Mouse (Mus musculus) spleen, embryonic (tissue): ENCODE data around the gene Cntrob.

ENCODE experiments used
- CTCF ChIA-PET: fragments of 350-600 bp; sonication (Branson Sonifier 250); formaldehyde crosslinking; loops from one replicate; lab custom pipeline; 2022; lab: Charles Lee

The Cntrob gene

GRCm38 (mm10) chr11:69305291-69305690 lies 18.3 kb downstream of the Cntrob start:
- CTCF ChIA-PET: interaction anchor here (0.5 to 1.2 kb wide), 6 partner anchors 20 to 104 kb away, joined by 3 to 7 read pairs (median 4); no protein-coding TSS in a partner anchor

GRCm38 (mm10) chr11:69302817-69303216 lies 20.8 kb downstream of the Cntrob start:
- CTCF ChIA-PET: no interaction called here

- CTCF ChIA-PET: interaction anchor here (0.7 kb wide), 1 partner anchor 126 kb away, joined by 3 read pairs; no protein-coding TSS in a partner anchor
These were observed 25.3 kb downstream of the Cntrob start for GRCm38 (mm10) chr11:69298231-69298630.

- CTCF ChIA-PET: interaction anchor here (0.7 kb wide), 1 partner anchor 127 kb away, joined by 3 read pairs; no protein-coding TSS in a partner anchor
These were observed 25.8 kb downstream of the Cntrob start for GRCm38 (mm10) chr11:69297799-69298198.

- CTCF ChIA-PET: no interaction called here
These were observed 28.3 kb downstream of the Cntrob start for GRCm38 (mm10) chr11:69295286-69295685.

GRCm38 (mm10) chr11:69291111-69291510 lies 32.5 kb downstream of the Cntrob start:
- CTCF ChIA-PET: no interaction called here

- CTCF ChIA-PET: no interaction called here
These were observed 46.3 kb downstream of the Cntrob start for GRCm38 (mm10) chr11:69277267-69277666.

GRCm38 (mm10) chr11:69276081-69276480 lies 47.5 kb downstream of the Cntrob start:
- CTCF ChIA-PET: interaction anchor here (1.0 kb wide), 1 partner anchor 11 kb away, joined by 3 read pairs; no protein-coding TSS in a partner anchor

- CTCF ChIA-PET: interaction anchor here (1.0 kb wide), 1 partner anchor 11 kb away, joined by 3 read pairs; no protein-coding TSS in a partner anchor
These were observed 47.9 kb downstream of the Cntrob start for GRCm38 (mm10) chr11:69275650-69276049.

- CTCF ChIA-PET: interaction anchor here (1.1 to 1.8 kb wide), 3 partner anchors 11 to 33 kb away, joined by 3 to 7 read pairs (median 4); no protein-coding TSS in a partner anchor
These were observed 51.3 kb downstream of the Cntrob start for GRCm38 (mm10) chr11:69272122-69272740.

GRCm38 (mm10) chr11:69269575-69269974 lies 54.0 kb downstream of the Cntrob start:
- CTCF ChIA-PET: interaction anchor here (0.6 to 2.3 kb wide), 4 partner anchors 63 to 121 kb away, joined by 3 to 8 read pairs (median 4); no protein-coding TSS in a partner anchor

GRCm38 (mm10) chr11:69268100-69268499 lies 55.5 kb downstream of the Cntrob start:
- CTCF ChIA-PET: interaction anchor here (0.6 kb wide), 1 partner anchor 461 kb away, joined by 3 read pairs; no protein-coding TSS in a partner anchor

GRCm38 (mm10) chr11:69267341-69267740 lies 56.2 kb downstream of the Cntrob start:
- CTCF ChIA-PET: no interaction called here

- CTCF ChIA-PET: no interaction called here
These were observed 57.3 kb downstream of the Cntrob start for GRCm38 (mm10) chr11:69266253-69266652.

GRCm38 (mm10) chr11:69265410-69265809 lies 58.2 kb downstream of the Cntrob start:
- CTCF ChIA-PET: interaction anchor here (0.6 kb wide), 1 partner anchor 32 kb away, joined by 3 read pairs; no protein-coding TSS in a partner anchor

GRCm38 (mm10) chr11:69264276-69264675 lies 59.3 kb downstream of the Cntrob start:
- CTCF ChIA-PET: no interaction called here

- CTCF ChIA-PET: no interaction called here
These were observed 63.5 kb downstream of the Cntrob start for GRCm38 (mm10) chr11:69260111-69260510.

- CTCF ChIA-PET: interaction anchor here (0.6 to 1.6 kb wide), 3 partner anchors 23 to 256 kb away, joined by 4 to 5 read pairs (median 5); no protein-coding TSS in a partner anchor
These were observed 65.3 kb downstream of the Cntrob start for GRCm38 (mm10) chr11:69258287-69258686.

GRCm38 (mm10) chr11:69257807-69258206 lies 65.8 kb downstream of the Cntrob start:
- CTCF ChIA-PET: interaction anchor here (0.6 to 1.6 kb wide), 3 partner anchors 24 to 256 kb away, joined by 4 to 5 read pairs (median 5); no protein-coding TSS in a partner anchor

- CTCF ChIA-PET: interaction anchor here (0.6 to 1.6 kb wide), 3 partner anchors 24 to 1644 kb away, joined by 3 to 5 read pairs (median 5); no protein-coding TSS in a partner anchor
These were observed 66.5 kb downstream of the Cntrob start for GRCm38 (mm10) chr11:69257072-69257471.

- CTCF ChIA-PET: no interaction called here
These were observed 68.8 kb downstream of the Cntrob start for GRCm38 (mm10) chr11:69254808-69255207.

GRCm38 (mm10) chr11:69253131-69253530 lies 70.4 kb downstream of the Cntrob start:
- CTCF ChIA-PET: interaction anchor here (0.8 kb wide), 1 partner anchor 83 kb away, joined by 4 read pairs; no protein-coding TSS in a partner anchor
